Mouse (Mus musculus) heart, adult 2 months (tissue): Measurements from ENCODE around the gene Ampd3. TPM values are rescaled to one million over a fixed set of nuclear protein-coding genes. Genes with fewer than 3 reads are reported as not detected.
A peak's percentile ranks its signal among the peaks of the same experiment; 100 is the strongest.

Experiments used
- DNase-seq, 2 experiments: peaks; one replicate each; pipeline ENCODE4 v3.0.0; 2021
- H3K27ac ChIP-seq: fragments of 200-600 bp; 2 replicates; pipeline ENCODE4 v1.8.1; 2022
- H3K27me3 ChIP-seq: fragments of 200-500 bp; 2 replicates; pipeline ENCODE4 v1.6.1; 2012; ENCODE audit warnings: mild to moderate bottlenecking, low read length, inconsistent platforms, mixed read lengths; ENCODE audit not compliant: control insufficient read depth, insufficient read depth
- H3K36me3 ChIP-seq: fragments of 200-500 bp; 2 replicates; pipeline ENCODE4 v1.6.1; 2012; ENCODE audit warnings: low read length, inconsistent platforms; ENCODE audit not compliant: control insufficient read depth, insufficient read depth
- H3K4me1 ChIP-seq: fragments of 200-500 bp; 2 replicates; pipeline ENCODE4 v1.6.1; 2011; ENCODE audit warnings: low read length; ENCODE audit not compliant: control insufficient read depth, insufficient read depth
- H3K4me3 ChIP-seq: fragments of 200-600 bp; 2 replicates; pipeline ENCODE4 v1.8.1; 2022
- H3K79me2 ChIP-seq: fragments of 200-500 bp; replicated peaks from 2 replicates; pipeline ENCODE4 v1.6.1; 2012; ENCODE audit warnings: mild to moderate bottlenecking, inconsistent platforms, low read length, moderate library complexity, mixed read lengths; ENCODE audit not compliant: control insufficient read depth, insufficient read depth
- H3K9ac ChIP-seq: fragments of 200-500 bp; 2 replicates; pipeline ENCODE4 v1.6.1; 2012; ENCODE audit warnings: low read depth, mild to moderate bottlenecking, control low read depth, inconsistent platforms, low read length, mixed read lengths
- CTCF ChIP-seq: fragments of 200-600 bp; IDR thresholded peaks from 2 replicates; pipeline ENCODE4 v1.8.1; 2022; ENCODE audit warnings: antibody characterized with exemption, mild to moderate bottlenecking, moderate library complexity
- EP300 ChIP-seq: fragments of 200-500 bp; IDR thresholded peaks from 2 replicates; pipeline ENCODE4 v1.6.1; 2011; ENCODE audit warnings: low read depth, low read length, control low read depth; ENCODE audit not compliant: insufficient read depth
- POLR2A ChIP-seq: fragments of 200-500 bp; IDR thresholded peaks from 2 replicates; pipeline ENCODE4 v1.6.1; 2011; ENCODE audit warnings: mild to moderate bottlenecking, low read depth, low read length, control low read depth; ENCODE audit not compliant: insufficient read depth
- WGBS: fragments of 180-500 bp; shearing (Covaris S2); methylation state at CpG from one replicate; pipeline ENCODE4 v1.1.7; 2018; 5-methylcytosine and 5-hydroxymethylcytosine counted together
- intact Hi-C: fragments of 180-260 bp; cut with DNase I; formaldehyde crosslinking; loops from one replicate; pipeline ENCODE4 v1.15.1; 2025
- polyA plus RNA-seq: library from polyadenylated mRNA; depleted of rRNA; stranded (reverse); fragments of >200 nt; gene quantifications from 2 replicates; pipeline ENCODE4 v1.2.3, GENCODE M21; 2012
- total RNA-seq, 2 experiments: library from RNA; stranded (reverse); gene quantifications; 2 replicates each; pipeline ENCODE4 v1.2.3; 2021

Gene Ampd3
- total and polyA plus RNA-seq, 3 experiments = 29.9 to 43.6 (median 38.9) TPM

DNA sequence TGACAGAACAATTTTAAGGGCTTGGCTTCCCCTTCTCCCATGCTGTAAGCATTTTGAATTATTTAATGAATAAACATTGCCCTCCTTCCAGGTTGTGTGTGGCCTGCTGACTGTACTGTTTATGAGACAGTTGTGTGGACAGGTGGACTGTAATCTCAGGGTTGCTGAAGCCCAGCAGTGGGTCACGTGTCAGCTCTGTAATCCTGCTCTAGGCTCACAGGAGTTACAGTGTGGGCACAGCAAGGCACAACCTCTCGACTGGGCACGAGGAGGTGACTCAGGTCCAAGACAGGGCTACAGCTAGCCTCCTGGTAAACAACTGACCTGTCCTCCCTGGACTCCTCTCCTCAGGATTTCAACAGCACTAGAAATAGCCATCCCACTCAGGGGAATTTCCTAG is 4.3 kb downstream of the Ampd3 start:
- H3K79me2 ChIP-seq = no peaks in the 10 kb centered on the region
- 74% methylated on average over 3 of the region's 3 CpGs for WGBS
- H3K4me3 ChIP-seq = no peak overlapping the region
- peak overlapping the region; percentile 64 for H3K27ac ChIP-seq
- DNase-seq = peak in 1 of 2 experiments; percentile 34
- H3K27me3 ChIP-seq = no peaks in the 10 kb centered on the region
- peaks cover 4% of the 10 kb centered on the region for H3K36me3 ChIP-seq
- TF ChIP-seq POLR2A = no peak
- TF ChIP-seq EP300 = 0 out of 2 replicates have a peak, but pooled peaks have one; percentile 43
- no peak for TF ChIP-seq CTCF
- intact Hi-C loops = loop anchor here (2.0 kb wide), 1 partner anchor 28 kb away; no protein-coding TSS in a partner anchor
- peaks cover 31% of the 10 kb centered on the region for H3K4me1 ChIP-seq
- H3K9ac ChIP-seq = no peak overlapping the region

DNA sequence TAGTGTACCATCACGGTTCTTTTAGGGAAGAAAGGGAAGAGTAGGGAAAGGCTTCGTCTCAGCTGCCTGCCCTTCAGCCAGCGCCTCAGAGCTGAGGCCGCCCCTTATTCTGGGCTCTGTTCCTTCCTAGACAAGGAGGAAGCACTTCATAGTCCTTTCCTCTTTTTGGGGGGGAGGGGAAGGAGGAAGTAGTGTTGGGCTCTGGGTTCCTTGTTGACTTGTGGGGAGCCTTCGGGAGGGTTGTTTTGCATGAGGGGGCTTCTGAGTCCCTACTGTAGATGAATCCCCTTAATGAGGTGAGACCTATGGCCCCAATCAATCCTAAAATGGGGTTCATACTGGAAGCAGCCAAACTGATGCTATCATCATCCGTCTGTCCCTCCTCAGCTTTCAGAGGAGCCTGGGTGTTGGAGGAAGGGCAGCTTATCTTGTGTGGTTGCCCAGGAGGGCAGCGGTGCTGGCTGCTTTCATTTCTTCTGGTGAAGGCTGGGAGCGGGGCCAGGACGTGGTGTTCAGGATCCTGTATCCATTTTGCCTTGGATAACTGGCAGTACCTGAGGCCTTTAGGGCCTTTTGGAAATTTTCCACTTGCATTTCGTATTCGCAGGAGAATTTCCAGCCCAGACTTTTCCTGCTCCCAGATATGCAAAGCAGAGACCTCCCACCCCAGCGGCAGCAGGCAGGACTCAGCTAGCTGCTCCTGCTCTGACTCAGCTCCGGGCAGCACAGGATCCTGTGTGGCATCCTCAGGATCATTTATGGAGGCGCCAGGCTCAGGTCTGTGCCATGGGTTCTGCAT is 5.4 kb downstream of the Ampd3 start:
- H3K36me3 ChIP-seq = peaks cover 4% of the 10 kb centered on the region
- TF ChIP-seq CTCF (no peak), EP300 (no peak), POLR2A (no peak)

DNA sequence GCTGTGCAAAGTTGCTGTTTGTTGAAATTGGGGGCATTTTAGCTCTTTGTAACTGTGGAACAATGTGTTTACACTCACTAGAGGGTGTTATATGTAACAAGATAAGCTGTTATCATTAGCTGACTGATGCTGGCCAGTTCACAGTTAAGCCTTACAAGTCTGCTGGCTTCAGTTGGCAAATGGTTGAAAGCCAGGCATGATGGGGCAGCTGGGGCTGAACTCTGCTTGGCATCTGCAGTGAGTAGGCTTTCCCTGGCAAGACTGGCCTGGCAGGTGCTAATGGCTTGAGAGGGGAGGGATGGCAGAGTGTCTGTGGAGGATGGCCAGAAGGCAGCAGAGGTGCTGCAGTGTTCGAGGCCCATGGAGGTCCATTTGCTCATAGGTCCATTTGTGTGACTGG is 6.1 kb downstream of the Ampd3 start:
- peaks cover 32% of the 10 kb centered on the region for H3K4me1 ChIP-seq
- H3K36me3 ChIP-seq = peaks cover 4% of the 10 kb centered on the region
- peak overlapping the region; percentile 34 for H3K9ac ChIP-seq
- no peaks in the 10 kb centered on the region for H3K27me3 ChIP-seq
- H3K79me2 ChIP-seq = no peaks in the 10 kb centered on the region; the same call in 1 of the 2 replicates
- intact Hi-C loops = no loop called here
- H3K27ac ChIP-seq = peak overlapping the region; percentile 64
- peak overlapping the region; percentile 33 for H3K4me3 ChIP-seq
- DNase-seq = peak; percentile 50 to 75
- 65% methylated on average over 1 of the region's 1 CpGs for WGBS
- TF ChIP-seq EP300 = peak; percentile 39; the same call in 1 of the 2 replicates
- TF ChIP-seq CTCF = no peak

More for the DNA sequence above, 5.4 kb downstream of the Ampd3 start:
- no peaks in the 10 kb centered on the region for H3K27me3 ChIP-seq
- intact Hi-C loops = loop anchor here (2.0 kb wide), 1 partner anchor 27 kb away; no protein-coding TSS in a partner anchor
- peak overlapping the region; percentile 33 for H3K4me3 ChIP-seq
- peak; percentile 71 to 82 for DNase-seq
- peaks cover 32% of the 10 kb centered on the region for H3K4me1 ChIP-seq
- H3K27ac ChIP-seq = peak overlapping the region; percentile 64
- no peaks in the 10 kb centered on the region for H3K79me2 ChIP-seq
- 18% methylated on average over 14 of the region's 14 CpGs for WGBS
- H3K9ac ChIP-seq = peak overlapping the region; percentile 34

DNA sequence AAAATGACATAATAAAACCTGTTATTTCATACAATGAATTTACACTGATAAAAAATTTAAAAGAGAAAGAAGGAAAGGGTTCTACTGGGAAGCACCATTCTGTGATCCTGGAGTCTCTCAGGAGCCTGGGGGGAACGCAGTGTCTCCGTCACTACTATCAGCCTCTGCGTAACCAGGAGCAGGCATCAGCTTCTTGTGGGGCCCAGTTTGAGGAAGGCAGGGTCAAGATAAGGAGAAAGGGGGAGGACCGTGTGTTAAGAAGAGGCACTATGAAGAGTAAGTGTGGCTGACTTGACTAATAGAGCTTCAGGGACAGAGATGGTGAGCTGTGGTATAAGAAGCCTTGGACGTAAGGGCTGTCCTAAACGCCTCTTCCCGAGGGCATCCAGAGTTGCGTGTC is 6.7 kb downstream of the Ampd3 start:
- Histone ChIP-seq H3K4me1 (peaks cover 30% of the 10 kb centered on the region), H3K27me3 (no peaks in the 10 kb centered on the region), H3K4me3 (no peak overlapping the region), H3K27ac (no peak overlapping the region), H3K9ac (no peak overlapping the region), H3K79me2 (no peaks in the 10 kb centered on the region; the same call in 1 of the 2 replicates), H3K36me3 (peaks cover 4% of the 10 kb centered on the region)
- WGBS = 87% methylated on average over 8 of the region's 8 CpGs
- no peak for DNase-seq
- intact Hi-C loops = no loop called here
- TF ChIP-seq POLR2A (no peak), CTCF (no peak), EP300 (no peak)

DNA sequence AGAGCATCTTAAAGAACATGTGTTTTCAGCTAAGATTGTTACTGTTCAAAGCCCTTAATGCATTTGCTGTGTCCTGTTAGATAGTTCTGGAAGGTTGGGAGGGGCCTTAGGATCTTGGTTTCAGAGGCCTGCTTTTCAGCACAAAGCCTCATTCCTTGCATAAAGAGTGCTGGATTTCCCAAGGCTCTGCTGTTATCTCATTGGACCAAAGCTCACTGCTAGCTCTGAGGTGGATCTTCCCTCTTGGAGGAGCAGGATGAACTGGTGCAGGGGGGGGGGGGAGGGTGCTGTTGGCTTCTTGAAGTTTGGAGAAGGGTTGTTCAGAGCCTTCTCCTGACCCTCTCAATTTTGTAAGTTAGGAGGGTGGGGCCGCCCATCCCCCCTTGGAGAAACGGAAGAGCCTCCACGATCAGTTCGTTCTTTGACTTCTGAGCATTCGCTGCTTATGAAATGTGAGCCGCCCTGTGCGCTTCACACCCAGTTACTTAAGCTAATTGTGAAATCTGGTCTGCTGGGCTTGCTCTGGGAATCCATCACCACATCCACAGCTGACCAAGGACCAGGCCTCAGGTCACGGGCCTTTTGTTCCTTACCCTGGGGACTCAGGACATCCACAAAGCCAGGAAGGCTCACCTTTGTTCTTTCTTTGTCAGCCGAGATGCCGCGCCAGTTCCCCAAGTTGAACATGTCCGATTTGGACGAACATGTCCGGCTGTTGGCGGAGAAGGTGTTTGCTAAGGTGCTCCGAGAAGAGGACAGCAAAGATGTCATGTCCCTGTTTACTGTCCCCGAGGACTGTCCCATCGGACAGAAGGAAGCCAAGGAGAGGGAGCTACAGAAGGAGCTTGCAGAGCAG is 9.4 kb downstream of the Ampd3 start:
- WGBS = 77% methylated on average over 18 of the region's 18 CpGs
- no peak for DNase-seq
- peaks cover 31% of the 10 kb centered on the region for H3K4me1 ChIP-seq
- no peaks in the 10 kb centered on the region; the same call in 1 of the 2 replicates for H3K79me2 ChIP-seq
- H3K9ac ChIP-seq = no peak overlapping the region
- H3K27ac ChIP-seq = no peak overlapping the region
- H3K36me3 ChIP-seq = peaks cover 8% of the 10 kb centered on the region
- intact Hi-C loops = no loop called here
- TF ChIP-seq POLR2A (no peak), CTCF (no peak), EP300 (no peak)
- H3K4me3 ChIP-seq = no peak overlapping the region
- no peaks in the 10 kb centered on the region for H3K27me3 ChIP-seq
